Mouse (Mus musculus): ENCODE data around the gene Thsd7b. TPM values are rescaled to one million over a fixed set of nuclear protein-coding genes. Genes with fewer than 3 reads are reported as not detected.

Gene Thsd7b
- polyA plus RNA-seq, 1 experiment from 2014 or later = 3.7 TPM

- ATAC-seq (replicated peaks; ENCODE audit: low FRiP score) (no peak), DNase-seq (ENCODE audit: low spot score) (no peak)
- Histone ChIP-seq H3K9me3 (ENCODE audit: control insufficient read depth, low read length) (no peaks in the 10 kb centered on the region), H3K9ac (ENCODE audit: low read length) (no peak overlapping the region), H3K4me2 (ENCODE audit: low read depth, low read length, severe bottlenecking) (no peak overlapping the region), H3K4me1 (replicated peaks; ENCODE audit: control insufficient read depth, insufficient read depth, low read length) (no peaks in the 10 kb centered on the region), H3K36me3 (ENCODE audit: control insufficient read depth, insufficient read depth, low read length) (no peaks in the 10 kb centered on the region), H3K27me3 (ENCODE audit: control insufficient read depth, insufficient read depth, low read length) (no peaks in the 10 kb centered on the region), H3K4me3 (ENCODE audit: low read depth, low read length) (no peak overlapping the region), H3K27ac (ENCODE audit: low read depth, low read length) (no peak overlapping the region)
- WGBS = 92% methylated on average over 3 of the region's 3 CpGs
Measured at GRCm38 (mm10) chr1:129713571-129713970, 440.5 kb downstream of the Thsd7b start.

DNA sequence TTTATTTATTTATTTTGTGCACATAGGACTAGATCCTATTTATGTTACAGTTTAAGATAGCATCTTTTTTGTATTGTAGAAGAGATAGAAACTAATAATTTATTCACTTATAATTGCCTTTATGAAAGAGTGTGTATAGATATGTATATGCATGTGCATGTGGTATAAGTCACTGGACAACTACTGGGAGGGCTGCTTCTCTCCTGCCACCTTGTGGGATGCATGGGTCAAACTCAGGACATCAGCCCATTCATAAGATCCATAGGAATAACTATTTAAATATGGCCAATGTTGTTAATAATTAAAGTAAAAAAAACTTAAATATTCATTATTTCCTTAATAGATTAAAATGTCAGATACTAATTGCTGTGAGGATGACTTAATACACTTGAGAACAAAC lies 446.5 kb downstream of the Thsd7b start:
- Histone ChIP-seq H3K9me3 (ENCODE audit: control insufficient read depth, low read length) (no peaks in the 10 kb centered on the region), H3K36me3 (ENCODE audit: control insufficient read depth, insufficient read depth, low read length) (no peaks in the 10 kb centered on the region), H3K27ac (ENCODE audit: low read depth, low read length) (no peak overlapping the region), H3K9ac (ENCODE audit: low read length) (no peak overlapping the region), H3K27me3 (ENCODE audit: control insufficient read depth, insufficient read depth, low read length) (no peaks in the 10 kb centered on the region), H3K4me1 (replicated peaks; ENCODE audit: control insufficient read depth, insufficient read depth, low read length) (no peaks in the 10 kb centered on the region), H3K4me2 (ENCODE audit: low read depth, low read length, severe bottlenecking) (no peak overlapping the region), H3K4me3 (ENCODE audit: low read depth, low read length) (no peak overlapping the region)
- ATAC-seq (replicated peaks; ENCODE audit: low FRiP score) (no peak), DNase-seq (ENCODE audit: low spot score) (no peak)

DNA sequence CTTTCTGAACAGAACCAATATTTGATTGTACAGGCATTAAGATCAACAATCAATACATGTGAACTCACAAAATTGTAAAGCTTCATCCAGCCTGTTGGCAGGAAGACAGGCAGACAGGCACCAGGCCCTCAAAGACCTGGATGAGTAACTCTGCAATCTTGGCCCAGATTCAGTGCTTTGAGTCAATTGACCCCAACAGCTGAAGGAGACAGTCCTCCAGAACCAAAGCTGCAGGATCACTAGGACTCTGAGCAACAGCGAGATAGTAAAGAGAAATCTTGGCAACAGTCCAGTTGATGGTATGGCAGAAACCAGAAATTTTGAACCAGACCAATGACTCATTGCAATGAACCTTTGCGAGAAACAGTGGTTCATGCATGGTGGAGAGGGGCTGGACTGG lies 458.9 kb downstream of the Thsd7b start:
- Histone ChIP-seq H3K4me1 (replicated peaks; ENCODE audit: control insufficient read depth, insufficient read depth, low read length) (no peaks in the 10 kb centered on the region), H3K4me2 (ENCODE audit: low read depth, low read length, severe bottlenecking) (no peak overlapping the region), H3K27me3 (ENCODE audit: control insufficient read depth, insufficient read depth, low read length) (no peaks in the 10 kb centered on the region), H3K36me3 (ENCODE audit: control insufficient read depth, insufficient read depth, low read length) (no peaks in the 10 kb centered on the region), H3K27ac (ENCODE audit: low read depth, low read length) (no peak overlapping the region), H3K4me3 (ENCODE audit: low read depth, low read length) (no peak overlapping the region), H3K9me3 (ENCODE audit: control insufficient read depth, low read length) (no peaks in the 10 kb centered on the region), H3K9ac (ENCODE audit: low read length) (no peak overlapping the region)
- 90% methylated on average over 2 of the region's 2 CpGs for WGBS
- no peak for DNase-seq (ENCODE audit: low spot score)
- ATAC-seq (replicated peaks; ENCODE audit: low FRiP score) = no peak

- WGBS = 85% methylated on average over 3 of the region's 3 CpGs
- Histone ChIP-seq H3K9ac (ENCODE audit: low read length) (no peak overlapping the region), H3K4me3 (ENCODE audit: low read depth, low read length) (no peak overlapping the region), H3K27me3 (ENCODE audit: control insufficient read depth, insufficient read depth, low read length) (no peaks in the 10 kb centered on the region), H3K4me1 (replicated peaks; ENCODE audit: control insufficient read depth, insufficient read depth, low read length) (no peaks in the 10 kb centered on the region), H3K36me3 (ENCODE audit: control insufficient read depth, insufficient read depth, low read length) (no peaks in the 10 kb centered on the region), H3K9me3 (ENCODE audit: control insufficient read depth, low read length) (no peaks in the 10 kb centered on the region), H3K4me2 (ENCODE audit: low read depth, low read length, severe bottlenecking) (no peak overlapping the region), H3K27ac (ENCODE audit: low read depth, low read length) (no peak overlapping the region)
- ATAC-seq (replicated peaks; ENCODE audit: low FRiP score) (no peak), DNase-seq (ENCODE audit: low spot score) (no peak)
Measured at GRCm38 (mm10) chr1:129747595-129747994, 474.5 kb downstream of the Thsd7b start.

- no peak for ATAC-seq (replicated peaks; ENCODE audit: low FRiP score)
- no peak overlapping the region for H3K4me2 ChIP-seq (ENCODE audit: low read depth, low read length, severe bottlenecking)
- H3K27me3 ChIP-seq (ENCODE audit: control insufficient read depth, insufficient read depth, low read length) = no peaks in the 10 kb centered on the region
- 84% methylated on average over 1 of the region's 1 CpGs for whole genome bisulfite sequencing
- H3K4me1 ChIP-seq (replicated peaks; ENCODE audit: control insufficient read depth, insufficient read depth, low read length) = no peaks in the 10 kb centered on the region
- no peak for DNase-seq (ENCODE audit: low spot score)
- no peaks in the 10 kb centered on the region for H3K9me3 ChIP-seq (ENCODE audit: control insufficient read depth, low read length)
- no peak overlapping the region for H3K27ac ChIP-seq (ENCODE audit: low read depth, low read length)
- H3K36me3 ChIP-seq (ENCODE audit: control insufficient read depth, insufficient read depth, low read length) = no peaks in the 10 kb centered on the region
- H3K9ac ChIP-seq (ENCODE audit: low read length) = no peak overlapping the region
- no peak overlapping the region for H3K4me3 ChIP-seq (ENCODE audit: low read depth, low read length)
Measured at GRCm38 (mm10) chr1:129756548-129757240, 483.6 kb downstream of the Thsd7b start.

DNA sequence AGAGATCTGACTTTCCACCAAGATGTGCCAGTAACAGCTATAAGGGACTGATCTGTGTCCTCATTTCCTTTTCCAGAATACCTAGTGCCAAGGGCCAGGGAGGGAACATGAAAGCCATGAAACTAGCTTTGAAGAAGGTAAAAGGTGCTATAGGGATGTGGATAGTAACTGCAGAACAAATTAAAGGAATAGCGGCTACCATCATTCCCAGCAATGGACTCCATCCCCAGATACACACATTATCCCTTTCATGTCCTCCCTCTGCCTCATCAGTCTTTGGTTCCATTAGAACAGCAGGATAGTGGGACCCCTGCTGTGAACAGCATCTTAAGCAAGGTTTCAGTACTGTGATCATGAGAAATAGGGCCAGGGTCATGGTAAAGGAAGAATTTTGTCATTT lies 485.9 kb downstream of the Thsd7b start:
- no peaks in the 10 kb centered on the region for H3K27me3 ChIP-seq (ENCODE audit: control insufficient read depth, insufficient read depth, low read length)
- H3K9ac ChIP-seq (ENCODE audit: low read length) = no peak overlapping the region
- 61% methylated on average over 1 of the region's 1 CpGs for WGBS
- H3K4me1 ChIP-seq (replicated peaks; ENCODE audit: control insufficient read depth, insufficient read depth, low read length) = no peaks in the 10 kb centered on the region
- no peak overlapping the region for H3K4me2 ChIP-seq (ENCODE audit: low read depth, low read length, severe bottlenecking)
- H3K4me3 ChIP-seq (ENCODE audit: low read depth, low read length) = no peak overlapping the region
- ATAC-seq (replicated peaks; ENCODE audit: low FRiP score) = no peak
- no peaks in the 10 kb centered on the region for H3K9me3 ChIP-seq (ENCODE audit: control insufficient read depth, low read length)
- no peaks in the 10 kb centered on the region for H3K36me3 ChIP-seq (ENCODE audit: control insufficient read depth, insufficient read depth, low read length)
- DNase-seq (ENCODE audit: low spot score) = no peak
- no peak overlapping the region for H3K27ac ChIP-seq (ENCODE audit: low read depth, low read length)

- no peak overlapping the region for H3K4me2 ChIP-seq (ENCODE audit: low read depth, low read length, severe bottlenecking)
Measured at GRCm38 (mm10) chr1:129761234-129761633, 488.1 kb downstream of the Thsd7b start.

GRCm38 (mm10) chr1:129764748-129765147 lies 491.6 kb downstream of the Thsd7b start:
- no peak overlapping the region for H3K4me3 ChIP-seq (ENCODE audit: low read depth, low read length)
- WGBS = 68% methylated on average over 2 of the region's 2 CpGs
- H3K9ac ChIP-seq (ENCODE audit: low read length) = no peak overlapping the region
- ATAC-seq (replicated peaks; ENCODE audit: low FRiP score) (no peak), DNase-seq (ENCODE audit: low spot score) (no peak)
- no peak overlapping the region for H3K4me2 ChIP-seq (ENCODE audit: low read depth, low read length, severe bottlenecking)
- H3K27me3 ChIP-seq (ENCODE audit: control insufficient read depth, insufficient read depth, low read length) = no peaks in the 10 kb centered on the region
- H3K4me1 ChIP-seq (replicated peaks; ENCODE audit: control insufficient read depth, insufficient read depth, low read length) = no peaks in the 10 kb centered on the region
- H3K9me3 ChIP-seq (ENCODE audit: control insufficient read depth, low read length) = no peaks in the 10 kb centered on the region
- H3K27ac ChIP-seq (ENCODE audit: low read depth, low read length) = no peak overlapping the region
- H3K36me3 ChIP-seq (ENCODE audit: control insufficient read depth, insufficient read depth, low read length) = no peaks in the 10 kb centered on the region

More at GRCm38 (mm10) chr1:129761234-129761633, 488.1 kb downstream of the Thsd7b start:
- ATAC-seq (replicated peaks; ENCODE audit: low FRiP score) (no peak), DNase-seq (ENCODE audit: low spot score) (no peak)
- no peaks in the 10 kb centered on the region for H3K27me3 ChIP-seq (ENCODE audit: control insufficient read depth, insufficient read depth, low read length)
- H3K27ac ChIP-seq (ENCODE audit: low read depth, low read length) = no peak overlapping the region
- no peaks in the 10 kb centered on the region for H3K9me3 ChIP-seq (ENCODE audit: control insufficient read depth, low read length)
- H3K9ac ChIP-seq (ENCODE audit: low read length) = no peak overlapping the region
- 81% methylated on average over 1 of the region's 1 CpGs for WGBS
- no peaks in the 10 kb centered on the region for H3K4me1 ChIP-seq (replicated peaks; ENCODE audit: control insufficient read depth, insufficient read depth, low read length)
- H3K4me3 ChIP-seq (ENCODE audit: low read depth, low read length) = no peak overlapping the region
- no peaks in the 10 kb centered on the region for H3K36me3 ChIP-seq (ENCODE audit: control insufficient read depth, insufficient read depth, low read length)

- H3K4me2 ChIP-seq (ENCODE audit: low read depth, low read length, severe bottlenecking) = no peak overlapping the region
- WGBS = 89% methylated on average over 5 of the region's 5 CpGs
- H3K27me3 ChIP-seq (ENCODE audit: control insufficient read depth, insufficient read depth, low read length) = no peaks in the 10 kb centered on the region
- H3K4me3 ChIP-seq (ENCODE audit: low read depth, low read length) = no peak overlapping the region
- H3K36me3 ChIP-seq (ENCODE audit: control insufficient read depth, insufficient read depth, low read length) = no peaks in the 10 kb centered on the region
- DNase-seq (ENCODE audit: low spot score) = no peak
- no peaks in the 10 kb centered on the region for H3K9me3 ChIP-seq (ENCODE audit: control insufficient read depth, low read length)
- H3K4me1 ChIP-seq (replicated peaks; ENCODE audit: control insufficient read depth, insufficient read depth, low read length) = no peaks in the 10 kb centered on the region
- H3K27ac ChIP-seq (ENCODE audit: low read depth, low read length) = no peak overlapping the region
- no peak for ATAC-seq (replicated peaks; ENCODE audit: low FRiP score)
- H3K9ac ChIP-seq (ENCODE audit: low read length) = no peak overlapping the region
Measured at GRCm38 (mm10) chr1:129777055-129777454, 504.0 kb downstream of the Thsd7b start.
